Mouse (Mus musculus) spleen, adult 2 months (tissue): ENCODE results near the gene S1pr4.

ENCODE experiments used
- CTCF ChIP-seq: fragments of 200-500 bp; IDR thresholded peaks from 2 replicates; pipeline ENCODE4 v1.5.1; 2011; ENCODE audit warnings: mild to moderate bottlenecking, inconsistent platforms; ENCODE audit not compliant: insufficient read depth, insufficient read length, insufficient replicate concordance; ENCODE audit errors: extremely low read depth
- POLR2A ChIP-seq: fragments of 200-500 bp; IDR thresholded peaks from 2 replicates; pipeline ENCODE4 v1.6.1; 2011; ENCODE audit warnings: low read depth, low read length, inconsistent platforms

GRCm38 (mm10) chr10:81488081-81488480 is 11.9 kb downstream of the S1pr4 start:
- TF ChIP-seq POLR2A (no peak), CTCF (no peak)
